Mouse (Mus musculus): ENCODE data around the gene Ahr.

GRCm38 (mm10) chr12:35576107-35576506 lies 41.3 kb upstream of the Ahr start:
- TF ChIP-seq CTCF (IDR thresholded peaks at IDR 0.05; ENCODE audit: insufficient read depth, low read length) (no peak), POLR2A (IDR thresholded peaks at IDR 0.05; ENCODE audit: borderline replicate concordance, extremely low read depth, low read depth, low read length) (no peak)
